ENCODE assay signal across 27 mouse cellular contexts in genomic region chr10:17835031-17835430, GRCm38 (mm10). TPM values are rescaled to one million over a fixed set of nuclear protein-coding genes. Genes with fewer than 3 reads are reported as not detected.
DNase-seq lines count a peak whose midpoint lies in the region; ATAC-seq lines count a peak whose summit lies in the region.
"Had no signal": no experiment of that assay in that cellular context is flagged by ENCODE, and none has a peak within 500 bp of the region (broad histone marks: within the 10 kb centered on the region; RNA-seq: fewer than 3 reads in every experiment).

No protein-coding gene starts in this region.

- no peak overlapping the region for H3K4me2 ChIP-seq in kidney, embryonic 14.5 days (replicated peaks; ENCODE audit: low read depth, low read length)
- H3K4me2 ChIP-seq: heart, embryonic 15.5 days; hindbrain, embryonic 15.5 days; limb, embryonic 12.5 days; liver, embryonic 15.5 days; lung, embryonic 14.5 days; neural tube, embryonic 15.5 days had no signal

- no peak for ATAC-seq in kidney, embryonic 14.5 days (ENCODE audit: low FRiP score, low TSS enrichment)
- ATAC-seq in activated CD4-positive, CD25-positive, alpha-beta regulatory T cell, adult 4 months, result no peak
- ATAC-seq: forebrain, embryonic 14.5 days; inflammation-experienced regulatory T-cells, adult 6 months had no signal

- no peak overlapping the region for H3K4me3 ChIP-seq in heart, embryonic 10.5 days
- H3K4me3 ChIP-seq in kidney, embryonic 14.5 days (ENCODE audit: low read length), result no peak overlapping the region
- H3K4me3 ChIP-seq: heart, embryonic 15.5 days; hindbrain, embryonic 10.5 days; hindbrain, embryonic 15.5 days; limb, embryonic 12.5 days; liver, embryonic 15.5 days; neural tube, embryonic 15.5 days had no signal

- H3K36me3 ChIP-seq in heart, embryonic 10.5 days, result peaks cover 34% of the 10 kb centered on the region; the same call in 1 of the 2 replicates
- H3K36me3 ChIP-seq in kidney, embryonic 14.5 days (ENCODE audit: control insufficient read depth, insufficient read depth, low read length), result no peaks in the 10 kb centered on the region
- H3K36me3 ChIP-seq: hindbrain, embryonic 15.5 days; limb, embryonic 12.5 days; liver, embryonic 15.5 days; neural tube, embryonic 15.5 days had no signal

- no peaks in the 10 kb centered on the region for H3K9me3 ChIP-seq in heart, embryonic 10.5 days
- no peaks in the 10 kb centered on the region for H3K9me3 ChIP-seq in kidney, embryonic 14.5 days (ENCODE audit: control insufficient read depth, low read length)
- H3K9me3 ChIP-seq: heart, embryonic 15.5 days; hindbrain, embryonic 10.5 days; hindbrain, embryonic 15.5 days; limb, embryonic 12.5 days; liver, embryonic 15.5 days; neural tube, embryonic 15.5 days had no signal

- no peak overlapping the region for H3K9ac ChIP-seq in kidney, embryonic 14.5 days (ENCODE audit: low read depth, low read length)
- H3K9ac ChIP-seq: heart, embryonic 15.5 days; hindbrain, embryonic 15.5 days; limb, embryonic 12.5 days; liver, embryonic 15.5 days; lung, embryonic 14.5 days; neural tube, embryonic 15.5 days had no signal

- H3K4me1 ChIP-seq in heart, embryonic 10.5 days, result no peaks in the 10 kb centered on the region
- H3K4me1 ChIP-seq in kidney, embryonic 14.5 days (ENCODE audit: control insufficient read depth, insufficient read depth, low read length), result no peaks in the 10 kb centered on the region
- H3K4me1 ChIP-seq: heart, embryonic 15.5 days; hindbrain, embryonic 15.5 days; limb, embryonic 12.5 days; liver, embryonic 15.5 days; neural tube, embryonic 15.5 days had no signal

- H3K27ac ChIP-seq in heart, embryonic 10.5 days, result no peak overlapping the region
- H3K27ac ChIP-seq in kidney, embryonic 14.5 days (ENCODE audit: low read depth, low read length), result no peak overlapping the region
- H3K27ac ChIP-seq: heart, embryonic 15.5 days; hindbrain, embryonic 10.5 days; hindbrain, embryonic 15.5 days; limb, embryonic 12.5 days; liver, embryonic 15.5 days; neural tube, embryonic 15.5 days had no signal

- H3K27me3 ChIP-seq in heart, embryonic 10.5 days (ENCODE audit: insufficient read depth, poor library complexity, severe bottlenecking), result no peaks in the 10 kb centered on the region
- H3K27me3 ChIP-seq in kidney, embryonic 14.5 days (ENCODE audit: control insufficient read depth, insufficient read depth, low read length), result no peaks in the 10 kb centered on the region
- H3K27me3 ChIP-seq: heart, embryonic 15.5 days; hindbrain, embryonic 15.5 days; limb, embryonic 12.5 days; liver, embryonic 15.5 days; neural tube, embryonic 15.5 days had no signal

- intact Hi-C loops in heart, postnatal 10 days (cut with DNase I), result no loop called here

- DNase-seq in heart, adult 8-10 months (ENCODE audit: low spot score), result peak; percentile 53
- no peak for DNase-seq in heart, embryonic 10.5 days (ENCODE audit: low spot score)
- peak; percentile 9 to 13 for DNase-seq in kidney, postnatal 36 days
- DNase-seq in heart, postnatal 10 days, result peak; percentile 12 to 20
- DNase-seq: adrenal gland, adult 8-10 months; B cell, adult 2 months; cerebellum, adult 8-10 months; cerebellum, postnatal 25 days; kidney, postnatal 4 days; lung, embryonic 14.5 days; lung, postnatal 14 days; midbrain, embryonic 14.5 days; retina, postnatal 1 day; right cerebral cortex, postnatal 14 days; thymus, postnatal 4 days had no signal

- WGBS in heart, embryonic 10.5 days, result 79% methylated on average over 6 of the region's 6 CpGs
- WGBS in kidney, embryonic 14.5 days, result 84% methylated on average over 6 of the region's 6 CpGs

RNA-seq across cellular contexts. Expression of gene Txlnb, which starts 39.0 kb away (rescaled TPM):
- 100 to 1,000 TPM; 388 to 469 (median 414) TPM for total RNA-seq in heart, adult 8-10 months (2022)
- 18.8 and 41.2 TPM in 2 replicates for polyA plus RNA-seq in heart, embryonic 10.5 days (2016; fragmentation: Nextera tagmentation; extraction: Ambion mirVana)
- polyA plus RNA-seq in kidney, embryonic 14.5 days (2014; fragmentation: Nextera tagmentation; extraction: Ambion mirVana), result 0.93 and 1.2 TPM in 2 replicates
- 100 to 1,000 TPM; 136 to 145 TPM for total RNA-seq in heart, postnatal 10 days (2021)
- 1 to 10 TPM; 1.2 to 2.7 TPM for polyA plus RNA-seq in activated CD4-positive, CD25-positive, alpha-beta regulatory T cell, adult 4 months (2017; shearing (Covaris generic))
- polyA plus RNA-seq: liver, adult 2 months; small intestine, adult 2 months had no signal
